33 mouse cellular contexts compared by ENCODE assay signal in the genomic region with DNA sequence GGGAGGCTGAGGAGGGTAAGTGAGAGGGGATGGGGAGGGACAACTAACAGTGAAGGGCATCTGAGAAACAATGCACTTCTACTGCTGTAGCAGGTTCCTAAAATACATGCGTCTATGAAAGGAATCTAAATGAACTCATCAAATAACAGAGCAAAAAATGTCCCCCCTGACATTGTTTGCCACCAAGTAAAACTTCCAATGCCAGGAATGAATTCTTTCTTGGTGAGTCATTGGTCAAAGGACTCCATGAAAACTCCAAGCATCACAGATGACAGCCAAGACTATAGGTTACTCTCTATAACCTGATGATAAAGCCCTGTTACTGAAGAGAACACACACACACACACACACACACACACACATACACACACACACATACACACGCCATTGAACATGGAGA. TPM values are rescaled to one million over a fixed set of nuclear protein-coding genes. Genes with fewer than 3 reads are reported as not detected.
"Had no signal": no experiment of that assay in that cellular context is flagged by ENCODE, and none has a peak within 500 bp of the region (broad histone marks: within the 10 kb centered on the region; RNA-seq: fewer than 3 reads in every experiment).

No protein-coding gene starts in this region.

- H3K4me3 ChIP-seq: heart, embryonic 12.5 days; heart, embryonic 13.5 days; heart, embryonic 15.5 days; hindbrain, embryonic 10.5 days; hindbrain, embryonic 12.5 days; hindbrain, embryonic 13.5 days; hindbrain, embryonic 15.5 days; kidney, embryonic 15.5 days; layer of hippocampus, adult 2 months; left cerebral cortex, adult 2 months had no signal

- H3K36me3 ChIP-seq: heart, embryonic 12.5 days; heart, embryonic 13.5 days; heart, embryonic 15.5 days; hindbrain, embryonic 10.5 days; hindbrain, embryonic 12.5 days; hindbrain, embryonic 13.5 days; hindbrain, embryonic 15.5 days; kidney, embryonic 15.5 days had no signal

- H3K9ac ChIP-seq: heart, embryonic 12.5 days; heart, embryonic 13.5 days; heart, embryonic 15.5 days; hindbrain, embryonic 12.5 days; hindbrain, embryonic 13.5 days; hindbrain, embryonic 14.5 days; hindbrain, embryonic 15.5 days; kidney, embryonic 15.5 days had no signal

- ATAC-seq: hindbrain, embryonic 16.5 days; hindbrain, postnatal 0 days; inflammation-experienced regulatory T-cells, adult 6 months; intestine, embryonic 16.5 days; intestine, postnatal 0 days had no signal

- H3K27ac ChIP-seq: heart, embryonic 13.5 days; heart, embryonic 15.5 days; hindbrain, embryonic 10.5 days; hindbrain, embryonic 12.5 days; hindbrain, embryonic 13.5 days; hindbrain, embryonic 14.5 days; hindbrain, embryonic 15.5 days; hindbrain, postnatal 0 days; kidney, embryonic 15.5 days; kidney, postnatal 0 days; layer of hippocampus, adult 2 months; left cerebral cortex, adult 2 months had no signal

- DNase-seq: heart, postnatal 14 days; heart, postnatal 36 days; heart, postnatal 4 days; kidney, adult 11 months; kidney, adult 18-20 months; kidney, adult 2 months; kidney, adult 8-10 months; kidney, adult 9 months; kidney, postnatal 10 days; kidney, postnatal 14 days; kidney, postnatal 25 days; kidney, postnatal 36 days; kidney, postnatal 4 days; layer of hippocampus, adult 9-11 months; layer of hippocampus, postnatal 36 days had no signal

- H3K4me2 ChIP-seq: heart, embryonic 11.5 days; heart, embryonic 12.5 days; heart, embryonic 13.5 days; heart, embryonic 15.5 days; hindbrain, embryonic 12.5 days; hindbrain, embryonic 13.5 days; hindbrain, embryonic 14.5 days; hindbrain, embryonic 15.5 days; kidney, embryonic 15.5 days had no signal

- H3K9me3 ChIP-seq: heart, embryonic 12.5 days; heart, embryonic 13.5 days; heart, embryonic 15.5 days; hindbrain, embryonic 10.5 days; hindbrain, embryonic 12.5 days; hindbrain, embryonic 13.5 days; hindbrain, embryonic 15.5 days; kidney, embryonic 15.5 days had no signal

- H3K27me3 ChIP-seq: hindbrain, embryonic 15.5 days had no signal

RNA-seq across cellular contexts. Expression of gene Col16a1, which starts 16.5 kb away (rescaled TPM):
- polyA plus RNA-seq: inflammation-experienced regulatory T-cells, adult 6 months had no signal
